Mouse (Mus musculus) liver, adult 2 months (tissue): ENCODE measurements around the gene Dapk3. TPM values are rescaled to one million over a fixed set of nuclear protein-coding genes. Genes with fewer than 3 reads are reported as not detected.

Source experiments
- DNase-seq: peaks from one replicate; pipeline ENCODE4 v3.0.0-alpha.2; 2011; ENCODE audit warnings: low read depth, low spot score; ENCODE audit errors: extremely low read depth
- H3K27ac ChIP-seq: fragments of 200-500 bp; replicated peaks from 2 replicates; pipeline ENCODE4 v1.5.1; 2012; ENCODE audit warnings: low read depth, mild to moderate bottlenecking, control low read depth, inconsistent platforms, low read length; ENCODE audit not compliant: insufficient read depth
- H3K27me3 ChIP-seq: fragments of 200-500 bp; 2 replicates; pipeline ENCODE4 v1.6.1; 2012; ENCODE audit warnings: mild to moderate bottlenecking, moderate library complexity, low read length, inconsistent platforms; ENCODE audit not compliant: control insufficient read depth, insufficient read depth
- H3K36me3 ChIP-seq: fragments of 200-500 bp; 2 replicates; pipeline ENCODE4 v1.6.1; 2012; ENCODE audit warnings: low read length, inconsistent platforms; ENCODE audit not compliant: control insufficient read depth, insufficient read depth
- H3K4me1 ChIP-seq: fragments of 200-500 bp; 2 replicates; pipeline ENCODE4 v1.6.1; 2011; ENCODE audit warnings: low read length; ENCODE audit not compliant: control insufficient read depth, insufficient read depth
- H3K4me3 ChIP-seq: fragments of 200-500 bp; 2 replicates; pipeline ENCODE4 v1.5.1; 2011; ENCODE audit warnings: low read depth, mild to moderate bottlenecking, control low read depth, low read length, moderate library complexity; ENCODE audit not compliant: insufficient read depth
- H3K79me2 ChIP-seq: fragments of 200-500 bp; 2 replicates; pipeline ENCODE4 v1.6.1; 2012; ENCODE audit warnings: inconsistent platforms, mild to moderate bottlenecking, low read length, moderate library complexity; ENCODE audit not compliant: control insufficient read depth, insufficient read depth
- H3K9ac ChIP-seq: fragments of 200-500 bp; 2 replicates; pipeline ENCODE4 v1.6.1; 2012; ENCODE audit warnings: low read depth, mild to moderate bottlenecking, control low read depth, inconsistent platforms, low read length
- CTCF ChIP-seq: fragments of 200-500 bp; IDR thresholded peaks from 2 replicates; pipeline ENCODE4 v1.5.1; 2011; ENCODE audit warnings: low read depth, low read length, control low read depth
- POLR2A ChIP-seq: fragments of 200-500 bp; IDR thresholded peaks from 2 replicates; pipeline ENCODE4 v1.6.1; 2011; ENCODE audit warnings: low read length, control low read depth; ENCODE audit not compliant: insufficient read depth; ENCODE audit errors: extremely low read depth
- WGBS: fragments of 180-500 bp; shearing (Covaris S2); methylation state at CpG from one replicate; pipeline ENCODE4 v1.1.7; 2018; 5-methylcytosine and 5-hydroxymethylcytosine counted together
- polyA plus RNA-seq: library from polyadenylated mRNA; depleted of rRNA; stranded (reverse); fragments of >200 nt; gene quantifications from 2 replicates; pipeline ENCODE4 v1.2.3, GENCODE M21; 2012
- total RNA-seq: library from RNA; depleted of rRNA; stranded (reverse); fragments of >200 nt; gene quantifications from 2 replicates; pipeline ENCODE4 v1.2.3, GENCODE M21; 2014

The Dapk3 gene
- total and polyA plus RNA-seq, 2 experiments: 14.1 to 44.2 TPM

- H3K4me1 ChIP-seq: peaks cover 22% of the 10 kb centered on the region
- under 1% methylated on average over 13 of the region's 13 CpGs for WGBS
- H3K9ac ChIP-seq: peak overlapping the region; percentile 41
- H3K79me2 ChIP-seq: peaks cover 20% of the 10 kb centered on the region
- H3K27ac ChIP-seq: peak overlapping the region; percentile 94
- peaks cover 33% of the 10 kb centered on the region for H3K36me3 ChIP-seq
- peak; percentile 94 for DNase-seq
- H3K27me3 ChIP-seq: no peaks in the 10 kb centered on the region
- peak overlapping the region; percentile 80 for H3K4me3 ChIP-seq
- TF ChIP-seq CTCF (no peak), POLR2A (no peak)
Measured at GRCm38 (mm10) chr10:81175936-81176465, 6.8 kb upstream of the Dapk3 start.

DNA sequence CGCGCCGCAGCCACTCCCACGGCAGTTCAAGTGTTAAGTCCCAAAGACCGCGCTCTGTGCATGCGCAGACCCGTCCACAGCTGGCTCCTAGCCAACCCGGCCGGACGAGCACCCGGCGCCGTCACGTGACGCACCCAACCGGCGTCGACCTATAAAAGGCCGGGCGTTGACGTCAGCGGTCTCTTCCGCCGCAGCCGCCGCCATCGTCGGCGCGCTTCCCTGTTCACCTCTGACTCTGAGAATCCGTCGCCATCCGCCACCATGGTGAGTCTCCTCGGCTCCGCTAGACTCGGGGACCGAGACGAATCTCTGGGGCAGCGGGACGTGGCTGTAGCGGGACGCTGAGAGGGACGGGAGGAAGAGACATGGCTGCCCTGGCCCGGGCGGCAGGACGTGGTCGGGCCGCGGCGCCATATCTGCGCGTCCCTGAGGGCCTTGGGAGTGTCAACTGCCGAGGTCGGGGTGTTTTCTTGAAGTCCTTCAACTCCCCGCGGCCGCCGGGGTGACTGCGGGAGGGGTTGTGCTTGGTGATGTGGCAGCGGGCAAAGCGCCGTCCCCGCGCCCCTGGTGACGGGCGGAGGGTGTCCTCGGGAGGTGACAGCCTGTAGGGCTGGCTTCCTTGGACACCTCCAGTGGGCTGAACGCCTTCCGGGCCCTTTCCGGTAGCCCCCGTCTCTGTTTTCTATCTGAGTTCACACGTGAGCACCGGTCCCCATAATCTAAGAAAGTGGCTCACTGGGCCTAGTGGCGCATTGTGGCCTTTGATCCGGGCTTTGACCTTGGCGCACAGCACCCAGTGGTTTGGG lies 6.1 kb upstream of the Dapk3 start, which contains the start of gene Eef2:
Eef2 (plus strand) TSS at position 166 of the 806 bp plus-strand sequence.
- DNase-seq: no peak
- peaks cover 22% of the 10 kb centered on the region for H3K4me1 ChIP-seq
- H3K27me3 ChIP-seq: no peaks in the 10 kb centered on the region
- WGBS: under 1% methylated on average over 77 of the region's 77 CpGs
- H3K79me2 ChIP-seq: peaks cover 20% of the 10 kb centered on the region
- TF ChIP-seq CTCF: no peak
- peak; percentile 97 for TF ChIP-seq POLR2A
- peaks cover 38% of the 10 kb centered on the region for H3K36me3 ChIP-seq
- H3K27ac ChIP-seq: peak within 1 kb of the TSS; percentile 94
- H3K4me3 ChIP-seq: peak within 1 kb of the TSS; percentile 80
- peak within 1 kb of the TSS; percentile 93 for H3K9ac ChIP-seq

- under 1% methylated on average over 16 of the region's 16 CpGs for WGBS
- peak; percentile 80 for DNase-seq
- Histone ChIP-seq H3K27ac (peak overlapping the region; percentile 94), H3K4me1 (peaks cover 22% of the 10 kb centered on the region), H3K4me3 (peak overlapping the region; percentile 80), H3K27me3 (no peaks in the 10 kb centered on the region), H3K79me2 (peaks cover 20% of the 10 kb centered on the region), H3K9ac (peak overlapping the region; percentile 93), H3K36me3 (peaks cover 44% of the 10 kb centered on the region)
- no peak for TF ChIP-seq CTCF
- TF ChIP-seq POLR2A: no peak
Measured at GRCm38 (mm10) chr10:81177491-81177925, 5.3 kb upstream of the Dapk3 start.

- H3K4me1 ChIP-seq: peaks cover 20% of the 10 kb centered on the region
- peaks cover 20% of the 10 kb centered on the region for H3K79me2 ChIP-seq
- H3K9ac ChIP-seq: peak overlapping the region; percentile 93
- TF ChIP-seq CTCF (no peak), POLR2A (no peak)
- H3K27ac ChIP-seq: peak overlapping the region; percentile 37
- H3K4me3 ChIP-seq: peak overlapping the region; percentile 80
- 27% methylated on average over 14 of the region's 14 CpGs for WGBS
- no peak for DNase-seq
- peaks cover 44% of the 10 kb centered on the region for H3K36me3 ChIP-seq
- H3K27me3 ChIP-seq: no peaks in the 10 kb centered on the region
Measured at GRCm38 (mm10) chr10:81177958-81178712, 4.7 kb upstream of the Dapk3 start.

GRCm38 (mm10) chr10:81178927-81179326 lies 3.9 kb upstream of the Dapk3 start:
- Histone ChIP-seq H3K36me3 (peaks cover 44% of the 10 kb centered on the region), H3K9ac (no peak overlapping the region), H3K27ac (no peak overlapping the region), H3K27me3 (no peaks in the 10 kb centered on the region), H3K4me3 (no peak overlapping the region), H3K4me1 (peaks cover 23% of the 10 kb centered on the region), H3K79me2 (peaks cover 25% of the 10 kb centered on the region)
- TF ChIP-seq CTCF (no peak), POLR2A (no peak)
- 83% methylated on average over 11 of the region's 11 CpGs for WGBS
- no peak for DNase-seq
